Comparison of ENCODE assay signal across 8 mouse cellular contexts in the genomic region with DNA sequence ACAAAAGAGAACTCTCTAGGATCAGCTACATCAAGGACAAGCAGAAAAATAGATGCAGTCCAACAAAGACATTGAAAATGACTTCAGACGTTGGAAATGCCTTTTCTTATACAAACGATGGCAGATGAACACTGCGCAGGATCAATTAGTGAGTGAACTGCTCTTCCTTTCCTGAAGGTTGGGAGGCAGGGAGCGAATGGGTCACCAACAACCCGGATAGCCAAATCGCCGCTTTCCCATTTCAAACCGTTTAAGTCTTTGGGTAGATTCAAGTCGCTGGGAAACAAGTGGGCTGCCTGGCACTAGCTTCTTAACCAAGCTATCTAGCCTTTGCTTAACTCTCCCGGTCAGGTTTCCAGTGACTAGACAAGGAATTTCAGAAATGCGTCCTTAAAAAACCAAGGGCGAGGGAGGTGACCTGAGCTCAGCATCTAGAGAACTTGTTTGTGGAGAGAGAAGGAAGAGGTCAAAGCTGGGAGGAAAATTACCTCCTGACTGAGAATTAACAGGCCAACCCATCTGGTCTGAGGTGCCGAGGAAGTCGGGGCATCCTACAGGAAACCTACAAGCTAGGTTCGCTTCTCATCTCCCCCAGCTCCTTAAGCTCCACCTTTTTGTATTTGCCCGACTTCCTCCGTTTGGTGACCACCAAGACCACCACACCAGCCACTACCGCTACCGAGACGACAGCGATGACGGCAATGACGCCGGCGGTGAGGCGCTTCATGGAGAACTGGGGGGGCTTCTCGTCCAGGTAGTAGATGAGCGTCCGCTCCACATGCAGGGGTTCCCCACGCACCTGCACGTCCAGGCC. TPM values are rescaled to one million over a fixed set of nuclear protein-coding genes. Genes with fewer than 3 reads are reported as not detected.
A peak's percentile ranks its signal among the peaks of the same experiment; 100 is the strongest.
DNase-seq lines count a peak whose midpoint lies in the region; ATAC-seq and TF ChIP-seq lines count a peak whose summit lies in the region.

No protein-coding gene starts in this region.

- no peak for TF ChIP-seq CTCF in Patski (IDR thresholded peaks at IDR 0.05)

- 8% methylated on average over 31 of the region's 31 CpGs for WGBS in hindbrain, embryonic 11.5 days
- 8% methylated on average over 31 of the region's 31 CpGs for WGBS in lung, embryonic 16.5 days
- 11% methylated on average over 31 of the region's 31 CpGs for WGBS in stomach, embryonic 16.5 days

- H3K4me2 ChIP-seq in hindbrain, embryonic 11.5 days (replicated peaks; ENCODE audit: low read depth, low read length), result peak overlapping the region; percentile 60
- H3K4me2 ChIP-seq in lung, embryonic 16.5 days (ENCODE audit: low read depth, low read length), result peak overlapping the region; percentile 57
- H3K4me2 ChIP-seq in stomach, embryonic 16.5 days (ENCODE audit: low read depth, low read length), result peak overlapping the region; percentile 68

- POLR2A ChIA-PET in Patski (lab: Charles Lee), result interaction anchor here (0.7 kb wide), 1 partner anchor 15 kb away, joined by 3 read pairs; no protein-coding TSS in a partner anchor

- H3K9ac ChIP-seq in hindbrain, embryonic 11.5 days (ENCODE audit: low read depth, low read length), result no peak overlapping the region
- peak overlapping the region; percentile 49 for H3K9ac ChIP-seq in lung, embryonic 16.5 days (ENCODE audit: low read length)
- H3K9ac ChIP-seq in stomach, embryonic 16.5 days (ENCODE audit: low read length), result peak overlapping the region; percentile 68

- no peak overlapping the region for H3K27ac ChIP-seq in hindbrain, embryonic 11.5 days (ENCODE audit: low read depth, low read length)
- no peak overlapping the region for H3K27ac ChIP-seq in lung, embryonic 16.5 days (ENCODE audit: low read length)
- H3K27ac ChIP-seq in stomach, embryonic 16.5 days (ENCODE audit: low read length), result peak overlapping the region; percentile 72; the same call in 1 of the 2 replicates

- intact Hi-C loops in left cerebral cortex, postnatal 10 days (cut with DNase I), result no loop called here

- H3K9me3 ChIP-seq in hindbrain, embryonic 11.5 days (ENCODE audit: control insufficient read depth, low read length), result no peaks in the 10 kb centered on the region
- no peaks in the 10 kb centered on the region for H3K9me3 ChIP-seq in lung, embryonic 16.5 days (ENCODE audit: control insufficient read depth, low read length)
- H3K9me3 ChIP-seq in stomach, embryonic 16.5 days (replicated peaks; ENCODE audit: control insufficient read depth, low read length), result no peaks in the 10 kb centered on the region

- H3K4me1 ChIP-seq in hindbrain, embryonic 11.5 days (replicated peaks; ENCODE audit: control insufficient read depth, insufficient read depth, low read length), result no peaks in the 10 kb centered on the region; the same call in 1 of the 2 replicates
- no peaks in the 10 kb centered on the region for H3K4me1 ChIP-seq in lung, embryonic 16.5 days (replicated peaks; ENCODE audit: control insufficient read depth, insufficient read depth, low read length)
- H3K4me1 ChIP-seq in stomach, embryonic 16.5 days (ENCODE audit: control insufficient read depth, insufficient read depth, low read length), result 0 out of 2 replicates have a peak, but pooled peaks cover 4% of the 10 kb centered on the region

- H3K36me3 ChIP-seq in hindbrain, embryonic 11.5 days (ENCODE audit: control insufficient read depth, insufficient read depth, low read length), result no peaks in the 10 kb centered on the region
- no peaks in the 10 kb centered on the region for H3K36me3 ChIP-seq in lung, embryonic 16.5 days (ENCODE audit: control insufficient read depth, insufficient read depth, low read length)
- no peaks in the 10 kb centered on the region for H3K36me3 ChIP-seq in stomach, embryonic 16.5 days (ENCODE audit: control insufficient read depth, insufficient read depth, low read length)

- CTCF ChIA-PET in Patski (lab: Charles Lee), result interaction anchor here (0.8 to 1.4 kb wide), 6 partner anchors 15 to 336 kb away, joined by 3 to 4 read pairs (median 4); no protein-coding TSS in a partner anchor

- ATAC-seq in Patski, result peak; percentile 13
- peak; percentile 38 for ATAC-seq in hindbrain, embryonic 11.5 days (ENCODE audit: low FRiP score)
- no peak for ATAC-seq in lung, embryonic 16.5 days (ENCODE audit: low read depth)
- no peak for ATAC-seq in stomach, embryonic 16.5 days (ENCODE audit: insufficient read depth, low FRiP score)

- H3K4me3 ChIP-seq in hindbrain, embryonic 11.5 days (ENCODE audit: low read depth, low read length), result peak overlapping the region; percentile 34
- H3K4me3 ChIP-seq in lung, embryonic 16.5 days (ENCODE audit: low read length), result peak overlapping the region; percentile 43
- H3K4me3 ChIP-seq in stomach, embryonic 16.5 days (replicated peaks; ENCODE audit: low read length), result peak overlapping the region; percentile 53

- peak; percentile 20 to 30 for DNase-seq in B cell, adult 2 months
- DNase-seq in Patski (ENCODE audit: low read depth, low spot score), result no peak
- DNase-seq in hindbrain, embryonic 11.5 days (ENCODE audit: low spot score), result peak; percentile 48
- DNase-seq in adrenal gland, postnatal 10 days, result no peak
- no peak for DNase-seq in left cerebral cortex, postnatal 10 days (ENCODE audit: extremely low spot score in 1 of 2, low spot score in 2 of 2)
- DNase-seq in urinary bladder, postnatal 25 days (ENCODE audit: low spot score), result no peak

- in situ Hi-C loops in Patski (cut with MboI; ENCODE audit: low pct_unique_long_range_greater_than_20kb), result loop anchor here (5.0 kb wide), 1 partner anchor 82 kb away; no protein-coding TSS in a partner anchor

- no peaks in the 10 kb centered on the region for H3K27me3 ChIP-seq in Patski
- H3K27me3 ChIP-seq in hindbrain, embryonic 11.5 days (ENCODE audit: control insufficient read depth, insufficient read depth, low read length), result peaks cover 39% of the 10 kb centered on the region
- H3K27me3 ChIP-seq in lung, embryonic 16.5 days (ENCODE audit: control insufficient read depth, insufficient read depth, low read depth, low read length), result peaks cover 31% of the 10 kb centered on the region
- H3K27me3 ChIP-seq in stomach, embryonic 16.5 days (ENCODE audit: control insufficient read depth, insufficient read depth, low read length), result peaks cover 49% of the 10 kb centered on the region

RNA-seq across cellular contexts. Expression of a gene that starts 1.2 kb away (rescaled TPM):
- 68.7 TPM for polyA plus RNA-seq in Patski (2021)
- polyA plus RNA-seq in hindbrain, embryonic 11.5 days (2014; fragmentation: Nextera tagmentation; extraction: Ambion mirVana), result 5.5 and 10.0 TPM in 2 replicates
- 21.0 and 26.1 TPM in 2 replicates for polyA plus RNA-seq in lung, embryonic 16.5 days (2015; fragmentation: Nextera tagmentation; extraction: Ambion mirVana)
- polyA plus RNA-seq in stomach, embryonic 16.5 days (2015; fragmentation: Nextera tagmentation; extraction: Ambion mirVana), result 160 and 210 TPM in 2 replicates
- not detected for total RNA-seq in adrenal gland, postnatal 10 days (2021)
- total RNA-seq in left cerebral cortex, postnatal 10 days (2021), result 1 to 10 TPM in 1 of 2 experiments, under 1 TPM in 1; 0.20 to 1.0 TPM

RNA-seq across cellular contexts. Expression of a gene that starts 42.7 kb away (rescaled TPM):
- 0.28 TPM for polyA plus RNA-seq in Patski (2021)
- polyA plus RNA-seq in hindbrain, embryonic 11.5 days (2014; fragmentation: Nextera tagmentation; extraction: Ambion mirVana), result not detected in 2 replicates
- polyA plus RNA-seq in lung, embryonic 16.5 days (2015; fragmentation: Nextera tagmentation; extraction: Ambion mirVana), result 0.08 TPM in 1 of 2 replicates, not detected in the other
- 0.06 TPM in 1 of 2 replicates, not detected in the other for polyA plus RNA-seq in stomach, embryonic 16.5 days (2015; fragmentation: Nextera tagmentation; extraction: Ambion mirVana)
- total RNA-seq in adrenal gland, postnatal 10 days (2021), result 1 to 10 TPM in 1 of 2 experiments, under 1 TPM in 1; 0.48 to 1.2 TPM
- under 1 TPM in 1 of 2 experiments, not detected in 1; 0.14 TPM for total RNA-seq in left cerebral cortex, postnatal 10 days (2021)

Comparison
In these comparisons a context has a peak if more than half of its experiments do, and no peak if none do; other contexts are left out.
1. DNase-seq: peak in B cell, adult 2 months (2 of 2) and hindbrain, embryonic 11.5 days (single experiment); none in Patski (single experiment), adrenal gland, postnatal 10 days (single experiment), left cerebral cortex, postnatal 10 days (0 of 2) and urinary bladder, postnatal 25 days (single experiment).
2. ATAC-seq: peak in Patski (single experiment) and hindbrain, embryonic 11.5 days (single experiment); none in lung, embryonic 16.5 days (single experiment) and stomach, embryonic 16.5 days (single experiment).
3. Peak in every context shown above with its lines, with median percentiles within 50 percentile points of each other: H3K4me2 ChIP-seq and H3K4me3 ChIP-seq.